Mouse (Mus musculus) liver, postnatal 0 days (tissue): Measurements from ENCODE around the gene Akap8.

Experiments used
- CTCF ChIP-seq: sonication (generic); IDR thresholded peaks from 2 replicates; pipeline ENCODE4 v1.5.1; 2016; ENCODE audit warnings: antibody characterized with exemption, low read depth
- EP300 ChIP-seq: IDR thresholded peaks from 2 replicates; pipeline ENCODE4 v1.6.1; 2016; ENCODE audit warnings: antibody characterized with exemption, low read depth, mild to moderate bottlenecking

GRCm38 (mm10) chr17:32321836-32322235 lies 798 bp upstream of the Akap8 start:
- TF ChIP-seq CTCF (no peak), EP300 (no peak)
